Mouse (Mus musculus): ENCODE data around the gene Vmn1r71.
"Not testable (repeated sequence)": the region's sequence is repeated elsewhere in the genome, so short reads cannot be mapped to it uniquely, and the experiment has no call there.

Gene Vmn1r71
- long read RNA-seq, experiment 1: 0 reads
- long read RNA-seq, experiment 2: 0 reads

GRCm38 (mm10) chr7:10754264-10754663 lies at the start of gene Vmn1r71:
TSS of gene Vmn1r71 (minus strand) at chr7:10754364.
- intact Hi-C loops (cut with DNase I): no loop called here

GRCm38 (mm10) chr7:10757551-10757950 lies 3.4 kb upstream of the Vmn1r71 start:
- intact Hi-C loops (cut with DNase I): not testable (repeated sequence)
